In genomic region chr1:144167761-144168160, GRCm38 (mm10) we compare ENCODE assay signal across 32 mouse cellular contexts. TPM values are rescaled to one million over a fixed set of nuclear protein-coding genes. Genes with fewer than 3 reads are reported as not detected.
"Had no signal": no experiment of that assay in that cellular context is flagged by ENCODE, and none has a peak within 500 bp of the region (broad histone marks: within the 10 kb centered on the region; RNA-seq: fewer than 3 reads in every experiment).

No protein-coding gene starts in this region.

- H3K27me3 ChIP-seq: heart, embryonic 12.5 days; hindbrain, embryonic 12.5 days; intestine, embryonic 15.5 days; kidney, embryonic 15.5 days; limb, embryonic 12.5 days; liver, embryonic 13.5 days; liver, embryonic 15.5 days had no signal

- H3K9ac ChIP-seq: heart, embryonic 12.5 days; hindbrain, embryonic 12.5 days; hindbrain, embryonic 14.5 days; intestine, embryonic 15.5 days; kidney, embryonic 15.5 days; limb, embryonic 12.5 days; liver, embryonic 13.5 days; liver, embryonic 15.5 days; liver, postnatal 0 days had no signal

- H3K9me3 ChIP-seq: heart, embryonic 10.5 days; heart, embryonic 12.5 days; hindbrain, embryonic 10.5 days; hindbrain, embryonic 12.5 days; intestine, embryonic 15.5 days; kidney, embryonic 15.5 days; limb, embryonic 10.5 days; limb, embryonic 12.5 days; liver, embryonic 13.5 days; liver, embryonic 15.5 days had no signal

- DNase-seq: gastrocnemius, adult 2 months; gastrocnemius, postnatal 10 days; gastrocnemius, postnatal 25 days; heart, adult 18-20 months; heart, postnatal 10 days; heart, postnatal 4 days; kidney, adult 11 months; kidney, adult 2 months; kidney, adult 9 months; kidney, postnatal 14 days; kidney, postnatal 36 days; liver; liver, embryonic 13.5 days; liver, postnatal 0 days had no signal

- H3K27ac ChIP-seq: gastrocnemius, adult 2 months; heart, embryonic 10.5 days; hindbrain, embryonic 10.5 days; hindbrain, embryonic 12.5 days; hindbrain, embryonic 14.5 days; intestine, embryonic 15.5 days; kidney, embryonic 15.5 days; kidney, postnatal 0 days; limb, embryonic 10.5 days; limb, embryonic 12.5 days; liver, embryonic 13.5 days; liver, embryonic 15.5 days had no signal

- H3K4me3 ChIP-seq: gastrocnemius, adult 2 months; heart, embryonic 10.5 days; heart, embryonic 12.5 days; hindbrain, embryonic 10.5 days; hindbrain, embryonic 12.5 days; intestine, embryonic 15.5 days; kidney, embryonic 15.5 days; limb, embryonic 10.5 days; limb, embryonic 12.5 days; liver, embryonic 13.5 days; liver, embryonic 15.5 days had no signal

- H3K4me1 ChIP-seq: heart, embryonic 10.5 days; heart, embryonic 12.5 days; hindbrain, embryonic 10.5 days; hindbrain, embryonic 12.5 days; intestine, embryonic 15.5 days; kidney, embryonic 15.5 days; limb, embryonic 10.5 days; limb, embryonic 12.5 days; liver, embryonic 13.5 days; liver, embryonic 15.5 days had no signal

- ATAC-seq: hindbrain, embryonic 16.5 days; inflammation-experienced regulatory T-cells, adult 6 months; intestine, embryonic 15.5 days; liver, postnatal 0 days had no signal

- H3K4me2 ChIP-seq: heart, embryonic 12.5 days; hindbrain, embryonic 12.5 days; hindbrain, embryonic 14.5 days; intestine, embryonic 15.5 days; kidney, embryonic 15.5 days; limb, embryonic 12.5 days; liver, embryonic 11.5 days; liver, embryonic 13.5 days; liver, embryonic 15.5 days had no signal

- H3K36me3 ChIP-seq: heart, embryonic 10.5 days; heart, embryonic 12.5 days; hindbrain, embryonic 10.5 days; hindbrain, embryonic 12.5 days; intestine, embryonic 15.5 days; kidney, embryonic 15.5 days; limb, embryonic 10.5 days; limb, embryonic 12.5 days; liver, embryonic 13.5 days; liver, embryonic 15.5 days had no signal

RNA-seq across cellular contexts. Expression of gene Rgs13, which starts 9.4 kb away (rescaled TPM):
- total RNA-seq: gastrocnemius, adult 2 months; granulocyte monocyte progenitor cell, adult 5-6 weeks; heart, adult 18-20 months; heart, adult 8-10 months; heart, postnatal 10 days; heart, postnatal 25 days; heart, postnatal 4 days had no signal
- polyA plus RNA-seq: heart, embryonic 10.5 days; heart, embryonic 12.5 days; heart, embryonic 14.5 days; intestine, embryonic 15.5 days; kidney, adult 2 months; kidney, embryonic 15.5 days; kidney, postnatal 0 days; limb, embryonic 10.5 days; limb, embryonic 12.5 days; liver, embryonic 11.5 days; liver, embryonic 13.5 days; liver, embryonic 15.5 days; liver, postnatal 0 days had no signal
